Mouse (Mus musculus) forebrain, embryonic 16.5 days (tissue): Measurements from ENCODE around the gene Smim6. TPM values are rescaled to one million over a fixed set of nuclear protein-coding genes. Genes with fewer than 3 reads are reported as not detected.

Experiments used
- ATAC-seq: fragments of 200-750 bp; cut with Nextera tagmentation; 2 replicates; pipeline ENCODE4 v1.8.0; 2017; ENCODE audit warnings: mild to moderate bottlenecking, moderate library complexity
- H3K27ac ChIP-seq: fragments of 300-500 bp; sonication (generic); 2 replicates; pipeline ENCODE4 v1.5.1; 2014; ENCODE audit warnings: low read length, control low read depth
- H3K27me3 ChIP-seq: fragments of 300-500 bp; sonication (generic); replicated peaks from 2 replicates; pipeline ENCODE4 v1.6.1; 2014; ENCODE audit warnings: low read length; ENCODE audit not compliant: control insufficient read depth, insufficient read depth
- H3K36me3 ChIP-seq: fragments of 300-500 bp; sonication (generic); 2 replicates; pipeline ENCODE4 v1.6.1; 2014; ENCODE audit not compliant: control insufficient read depth, insufficient read depth
- H3K4me1 ChIP-seq: fragments of 300-500 bp; sonication (generic); replicated peaks from 2 replicates; pipeline ENCODE4 v1.6.1; 2014; ENCODE audit warnings: low read length; ENCODE audit not compliant: control insufficient read depth, insufficient read depth
- H3K4me2 ChIP-seq: fragments of 300-500 bp; sonication (generic); 2 replicates; pipeline ENCODE4 v1.6.1; 2014; ENCODE audit warnings: mild to moderate bottlenecking, low read length, control low read depth
- H3K4me3 ChIP-seq: fragments of 300-500 bp; sonication (generic); replicated peaks from 2 replicates; pipeline ENCODE4 v1.5.1; 2014; ENCODE audit warnings: mild to moderate bottlenecking, low read length, control low read depth
- H3K9ac ChIP-seq: fragments of 300-500 bp; sonication (generic); replicated peaks from 2 replicates; pipeline ENCODE4 v1.6.1; 2014; ENCODE audit warnings: low read depth, low read length, control low read depth
- H3K9me3 ChIP-seq: fragments of 300-500 bp; sonication (generic); 2 replicates; pipeline ENCODE4 v1.6.1; 2016; ENCODE audit warnings: low read length; ENCODE audit not compliant: control insufficient read depth
- WGBS: fragments of 180-500 bp; shearing (Covaris S2); extraction: QIAGEN DNeasy Blood & Tissue Kit; methylation state at CpG from one replicate; pipeline ENCODE4 v1.1.7; 2014; 5-methylcytosine and 5-hydroxymethylcytosine counted together
- polyA plus RNA-seq: library from polyadenylated mRNA; unstranded; fragments of >200 nt; fragmentation: Nextera tagmentation; extraction: Ambion mirVana; gene quantifications from 2 replicates; pipeline ENCODE4 v1.2.1, GENCODE M21; 2015

The Smim6 gene
- 0.93 and 0.95 TPM in 2 replicates for polyA plus RNA-seq

GRCm38 (mm10) chr11:115911632-115912376 lies at the start of gene Smim6:
Gene Smim6 (plus strand): TSS chr11:115912017.
- 89% methylated on average over 11 of the region's 11 CpGs for WGBS
- no peak within 1 kb of the TSS for H3K4me3 ChIP-seq
- H3K4me1 ChIP-seq, result no peaks in the 10 kb centered on the region
- H3K9ac ChIP-seq, result no peak within 1 kb of the TSS
- no peaks in the 10 kb centered on the region for H3K27me3 ChIP-seq
- H3K4me2 ChIP-seq, result no peak within 1 kb of the TSS
- ATAC-seq, result no peak
- no peaks in the 10 kb centered on the region for H3K9me3 ChIP-seq
- peaks cover 5% of the 10 kb centered on the region; the same call in 1 of the 2 replicates for H3K36me3 ChIP-seq
- no peak within 1 kb of the TSS for H3K27ac ChIP-seq

GRCm38 (mm10) chr11:115863895-115864294 lies 47.9 kb upstream of the Smim6 start:
- Histone ChIP-seq H3K4me3 (no peak overlapping the region), H3K9ac (no peak overlapping the region), H3K9me3 (no peaks in the 10 kb centered on the region), H3K4me1 (peaks cover 10% of the 10 kb centered on the region), H3K36me3 (no peaks in the 10 kb centered on the region), H3K27ac (no peak overlapping the region), H3K4me2 (no peak overlapping the region), H3K27me3 (peaks cover 25% of the 10 kb centered on the region)
- 87% methylated on average over 8 of the region's 8 CpGs for WGBS
- no peak for ATAC-seq

- Histone ChIP-seq H3K4me1 (no peaks in the 10 kb centered on the region), H3K9me3 (no peaks in the 10 kb centered on the region), H3K36me3 (no peaks in the 10 kb centered on the region), H3K9ac (no peak overlapping the region), H3K4me2 (no peak overlapping the region), H3K27ac (no peak overlapping the region), H3K27me3 (no peaks in the 10 kb centered on the region), H3K4me3 (no peak overlapping the region)
- no peak for ATAC-seq
- WGBS, result 83% methylated on average over 8 of the region's 8 CpGs
Measured at GRCm38 (mm10) chr11:115869393-115869792, 42.4 kb upstream of the Smim6 start.

GRCm38 (mm10) chr11:115872437-115872836 lies 39.4 kb upstream of the Smim6 start:
- Histone ChIP-seq H3K9ac (no peak overlapping the region), H3K27ac (no peak overlapping the region), H3K9me3 (no peaks in the 10 kb centered on the region), H3K4me2 (no peak overlapping the region), H3K4me1 (no peaks in the 10 kb centered on the region), H3K4me3 (no peak overlapping the region), H3K27me3 (no peaks in the 10 kb centered on the region), H3K36me3 (no peaks in the 10 kb centered on the region)
- no peak for ATAC-seq
- 79% methylated on average over 4 of the region's 4 CpGs for WGBS

GRCm38 (mm10) chr11:115875935-115876334 lies 35.9 kb upstream of the Smim6 start:
- WGBS, result 96% methylated on average over 3 of the region's 3 CpGs
- Histone ChIP-seq H3K9me3 (no peaks in the 10 kb centered on the region), H3K27me3 (no peaks in the 10 kb centered on the region), H3K27ac (no peak overlapping the region), H3K4me2 (no peak overlapping the region), H3K9ac (no peak overlapping the region), H3K4me3 (no peak overlapping the region), H3K4me1 (no peaks in the 10 kb centered on the region), H3K36me3 (no peaks in the 10 kb centered on the region)
- no peak for ATAC-seq

GRCm38 (mm10) chr11:115876438-115876837 lies 35.4 kb upstream of the Smim6 start:
- no peak overlapping the region for H3K9ac ChIP-seq
- no peak overlapping the region for H3K4me2 ChIP-seq
- no peak for ATAC-seq
- H3K4me1 ChIP-seq, result no peaks in the 10 kb centered on the region
- H3K36me3 ChIP-seq, result no peaks in the 10 kb centered on the region
- no peak overlapping the region for H3K4me3 ChIP-seq
- WGBS, result 84% methylated on average over 5 of the region's 5 CpGs
- H3K27me3 ChIP-seq, result no peaks in the 10 kb centered on the region
- no peak overlapping the region for H3K27ac ChIP-seq
- H3K9me3 ChIP-seq, result no peaks in the 10 kb centered on the region

- 80% methylated on average over 6 of the region's 6 CpGs for WGBS
- no peak overlapping the region for H3K4me3 ChIP-seq
- no peaks in the 10 kb centered on the region for H3K36me3 ChIP-seq
- H3K9ac ChIP-seq, result no peak overlapping the region
- H3K4me1 ChIP-seq, result no peaks in the 10 kb centered on the region
- no peaks in the 10 kb centered on the region for H3K27me3 ChIP-seq
- no peaks in the 10 kb centered on the region for H3K9me3 ChIP-seq
- H3K4me2 ChIP-seq, result no peak overlapping the region
- ATAC-seq, result no peak
- H3K27ac ChIP-seq, result no peak overlapping the region
Measured at GRCm38 (mm10) chr11:115877174-115877755, 34.6 kb upstream of the Smim6 start.

GRCm38 (mm10) chr11:115878071-115878470 lies 33.7 kb upstream of the Smim6 start:
- Histone ChIP-seq H3K4me1 (no peaks in the 10 kb centered on the region), H3K36me3 (no peaks in the 10 kb centered on the region), H3K27me3 (no peaks in the 10 kb centered on the region), H3K9ac (no peak overlapping the region), H3K27ac (no peak overlapping the region), H3K4me2 (no peak overlapping the region), H3K4me3 (no peak overlapping the region), H3K9me3 (no peaks in the 10 kb centered on the region)
- no peak for ATAC-seq
- 75% methylated on average over 8 of the region's 8 CpGs for WGBS

- no peak overlapping the region for H3K27ac ChIP-seq
- no peak overlapping the region for H3K4me3 ChIP-seq
- H3K9ac ChIP-seq, result no peak overlapping the region
- H3K4me2 ChIP-seq, result no peak overlapping the region
- H3K27me3 ChIP-seq, result peaks cover 3% of the 10 kb centered on the region; the same call in 1 of the 2 replicates
- ATAC-seq, result no peak
- no peaks in the 10 kb centered on the region for H3K4me1 ChIP-seq
- no peaks in the 10 kb centered on the region for H3K9me3 ChIP-seq
- no peaks in the 10 kb centered on the region for H3K36me3 ChIP-seq
- WGBS, result 23% methylated on average over 5 of the region's 5 CpGs
Measured at GRCm38 (mm10) chr11:115881002-115881401, 30.8 kb upstream of the Smim6 start.
